Mouse (Mus musculus) G1E-ER4 (cell line): ENCODE data around the gene Mgat1. TPM values are rescaled to one million over a fixed set of nuclear protein-coding genes. Genes with fewer than 3 reads are reported as not detected.

Experiments used
- GATA1 ChIP-seq: IDR thresholded peaks from one replicate; pipeline ENCODE4 v1.8.0; 2012; ENCODE audit warnings: low read length, inconsistent platforms
- polyA plus RNA-seq: library from polyadenylated mRNA; stranded (reverse); fragments of >175 nt; gene quantifications from 2 replicates; pipeline ENCODE4 v1.2.3, GENCODE M21; 2012

The Mgat1 gene
- polyA plus RNA-seq, 1 experiment: 51.8 TPM

DNA sequence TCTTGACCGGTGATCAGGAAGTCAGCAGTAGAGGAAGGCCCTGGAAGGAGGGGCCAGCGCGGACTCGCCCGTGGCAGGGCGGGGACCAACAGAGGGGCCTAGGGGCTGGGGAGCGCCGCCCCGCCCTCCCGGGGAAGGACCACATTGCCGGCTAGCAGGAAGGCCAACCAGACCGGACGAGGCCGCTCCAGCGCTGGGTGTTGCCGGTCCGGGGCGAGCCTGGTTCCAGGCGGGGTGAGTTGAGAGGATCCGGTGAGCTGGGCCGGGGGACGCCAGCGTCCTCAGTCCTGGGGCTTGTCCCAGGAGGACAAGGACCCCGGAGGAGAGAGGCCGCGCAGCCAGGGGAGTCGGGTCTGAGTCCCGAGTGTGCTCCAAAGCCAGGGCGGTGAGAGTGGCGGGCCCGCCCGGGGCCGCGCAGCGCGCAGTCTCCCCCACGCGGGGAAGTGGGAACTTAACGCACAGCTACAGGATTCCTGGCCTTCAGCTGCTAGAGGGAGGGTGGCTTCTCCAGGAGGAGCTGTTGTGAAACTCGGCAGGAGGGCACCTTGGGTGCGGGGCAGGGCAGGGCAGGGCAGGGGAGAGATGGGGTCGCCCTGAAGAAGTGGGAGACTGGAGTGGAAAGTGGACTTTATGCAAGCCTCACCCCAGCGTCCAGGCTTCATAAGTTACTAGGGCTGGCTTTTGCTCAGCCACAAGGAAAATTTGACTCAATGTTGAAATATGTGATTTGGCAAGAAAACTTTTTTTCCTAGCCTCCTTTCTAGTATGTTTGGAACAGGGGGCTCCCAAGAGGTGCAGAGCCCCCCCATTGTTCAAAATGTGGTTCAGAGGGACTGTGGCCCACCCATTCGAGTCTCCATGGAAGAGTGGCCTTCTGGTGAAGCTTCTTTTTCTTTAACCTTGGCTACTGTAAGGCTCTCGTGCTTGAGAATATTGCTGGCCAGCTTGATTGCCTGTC lies 6.7 kb downstream of the Mgat1 start:
- TF ChIP-seq GATA1: no peak

GRCm38 (mm10) chr11:49251380-49251761 lies 7.4 kb downstream of the Mgat1 start:
- TF ChIP-seq GATA1: no peak

GRCm38 (mm10) chr11:49252048-49252447 lies 8.1 kb downstream of the Mgat1 start:
- no peak for TF ChIP-seq GATA1

DNA sequence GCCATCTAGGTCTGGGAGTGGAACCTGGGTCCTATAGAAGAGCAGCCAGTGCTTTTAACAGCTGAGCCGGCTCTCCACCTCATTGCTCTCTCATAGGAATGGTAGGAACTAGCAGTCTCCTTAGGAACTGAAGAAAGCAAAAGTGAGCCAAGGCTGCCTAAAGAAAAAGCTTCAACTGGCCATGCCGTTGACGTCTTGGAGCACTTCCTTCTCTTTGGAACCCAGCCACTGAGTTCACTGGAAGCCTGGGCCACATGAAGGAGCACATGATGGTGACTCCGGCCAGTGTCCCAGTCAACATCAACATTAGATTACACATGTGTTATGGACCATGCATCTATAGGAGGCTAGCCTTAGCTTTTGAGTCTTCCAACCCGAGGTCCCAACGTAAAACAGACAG lies 9.0 kb downstream of the Mgat1 start:
- TF ChIP-seq GATA1: no peak

GRCm38 (mm10) chr11:49259296-49259695 lies 15.3 kb downstream of the Mgat1 start:
- TF ChIP-seq GATA1: no peak

DNA sequence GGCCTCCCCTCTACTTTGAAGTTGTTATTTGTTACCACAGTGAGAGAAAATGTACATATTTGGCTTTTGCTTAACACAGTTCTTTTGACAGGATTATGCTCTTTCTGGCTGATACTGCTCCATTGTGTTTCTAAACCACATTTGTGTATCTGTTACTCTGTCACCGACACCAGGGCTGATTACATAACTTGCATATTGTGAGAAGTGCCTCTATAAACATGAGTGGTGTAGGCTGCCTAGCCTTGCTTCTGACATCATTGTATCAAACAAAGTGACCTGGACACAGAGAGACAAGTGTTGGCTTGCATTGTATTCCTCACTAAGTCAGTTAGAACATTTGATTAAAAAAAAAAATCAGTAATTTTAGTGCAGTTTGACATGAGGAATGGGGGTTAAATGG lies 15.8 kb downstream of the Mgat1 start:
- no peak for TF ChIP-seq GATA1

GRCm38 (mm10) chr11:49260598-49261312 lies 16.8 kb downstream of the Mgat1 start:
- TF ChIP-seq GATA1: no peak

GRCm38 (mm10) chr11:49261313-49261855 lies 17.4 kb downstream of the Mgat1 start:
- no peak for TF ChIP-seq GATA1

GRCm38 (mm10) chr11:49262286-49262685 lies 18.3 kb downstream of the Mgat1 start:
- no peak for TF ChIP-seq GATA1

DNA sequence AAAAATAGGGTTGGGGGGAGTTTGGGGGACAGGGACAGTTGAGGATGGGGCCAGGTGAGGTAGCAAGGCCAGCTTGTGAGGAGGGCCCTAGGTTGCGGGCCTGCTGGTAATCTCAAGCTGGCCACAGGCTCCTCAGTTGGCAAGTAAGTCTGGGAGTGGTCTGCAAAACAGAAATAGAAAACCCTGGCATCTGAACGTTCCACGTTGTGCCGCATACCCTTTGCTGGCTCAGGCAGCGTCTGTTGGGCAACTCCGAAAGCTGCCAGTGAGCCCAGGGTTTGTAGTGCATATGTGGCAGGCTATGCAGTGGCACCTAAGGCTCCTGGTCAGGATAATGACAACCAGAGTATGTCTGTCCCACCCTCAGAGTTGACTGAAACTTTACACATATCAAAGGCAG lies 19.2 kb downstream of the Mgat1 start:
- TF ChIP-seq GATA1: no peak

- TF ChIP-seq GATA1: no peak
Observed at GRCm38 (mm10) chr11:49264081-49264480, 20.1 kb downstream of the Mgat1 start.

DNA sequence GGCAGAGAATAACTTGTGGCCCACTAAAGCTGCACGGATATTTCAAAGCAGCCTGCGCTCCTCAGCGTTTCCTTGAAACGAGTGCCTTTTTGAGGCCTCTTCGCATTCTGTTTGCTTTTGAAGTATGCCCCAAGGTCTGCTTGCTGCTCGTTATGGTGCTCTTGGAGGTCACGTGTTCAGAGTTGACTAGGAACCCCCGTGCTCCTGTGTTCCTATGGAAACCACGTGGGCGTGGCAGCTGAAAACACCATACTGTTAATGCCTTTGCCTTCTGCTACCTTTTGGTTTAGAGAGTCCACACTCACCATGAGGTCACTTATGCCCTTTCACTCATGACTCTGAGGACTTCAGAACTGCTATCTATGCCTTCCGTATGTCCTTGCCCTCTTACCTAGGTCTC lies 20.6 kb downstream of the Mgat1 start:
- no peak for TF ChIP-seq GATA1

- TF ChIP-seq GATA1: no peak
Observed at GRCm38 (mm10) chr11:49265101-49265500, 21.1 kb downstream of the Mgat1 start.

GRCm38 (mm10) chr11:49266671-49267070 lies 22.7 kb downstream of the Mgat1 start:
- no peak for TF ChIP-seq GATA1

GRCm38 (mm10) chr11:49267316-49267715 lies 23.3 kb downstream of the Mgat1 start:
- no peak for TF ChIP-seq GATA1

DNA sequence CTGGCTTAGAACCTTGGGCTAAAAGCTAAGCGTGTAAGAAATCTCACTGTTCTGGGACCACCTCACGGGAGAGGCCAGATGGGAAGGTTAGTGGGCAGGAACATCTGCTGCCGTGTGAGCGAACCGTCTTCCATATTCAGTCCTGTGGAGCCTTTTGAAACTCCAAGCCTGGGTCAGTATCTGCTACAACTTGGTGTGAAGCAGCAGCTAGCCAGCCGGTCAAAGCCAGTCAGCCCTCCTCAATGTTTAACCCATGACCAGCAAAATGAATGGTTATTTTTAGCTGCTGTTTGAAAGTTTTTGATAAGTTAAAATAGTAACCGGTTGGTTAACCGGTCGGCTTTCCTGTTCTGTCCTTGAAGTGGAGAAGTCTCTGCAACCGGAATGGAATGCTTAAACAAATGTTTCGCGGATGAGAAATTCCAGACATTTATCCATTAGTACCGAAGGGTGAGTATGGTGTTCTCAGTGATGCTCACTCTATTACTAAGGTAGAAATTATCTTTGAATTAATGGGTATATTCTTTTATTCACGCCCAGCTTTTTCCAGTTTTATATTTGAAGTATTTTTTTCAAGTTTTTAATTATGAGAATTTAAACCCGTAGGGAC lies 24.1 kb downstream of the Mgat1 start:
- no peak for TF ChIP-seq GATA1
